Mouse (Mus musculus) midbrain, embryonic 14.5 days (tissue): ENCODE measurements at regions not wholly inside any gene's neighbourhood (a gene's known extent, or its start where the extent isn't known, plus 50 kb on each side); places are given as distances from the start of the nearest gene placed in this dataset.

Experiments
- ATAC-seq: fragments of 200-750 bp; cut with Nextera tagmentation; 2 replicates; pipeline ENCODE4 v1.8.0; 2017; ENCODE audit warnings: moderate number of reproducible peaks, moderate library complexity; ENCODE audit not compliant: low FRiP score, low TSS enrichment
- DNase-seq: peaks from one replicate; pipeline ENCODE4 v3.0.0-alpha.2; 2015
- H3K27ac ChIP-seq: fragments of 300-500 bp; sonication (generic); replicated peaks from 2 replicates; pipeline ENCODE4 v1.5.1; 2014; ENCODE audit warnings: mild to moderate bottlenecking, low read depth, low read length, moderate library complexity
- H3K27me3 ChIP-seq: fragments of 300-500 bp; sonication (generic); 2 replicates; pipeline ENCODE4 v1.6.1; 2014; ENCODE audit warnings: low read length, control low read depth, mixed read lengths; ENCODE audit not compliant: control insufficient read depth, insufficient read depth
- H3K36me3 ChIP-seq: fragments of 300-500 bp; sonication (generic); 2 replicates; pipeline ENCODE4 v1.6.1; 2014; ENCODE audit warnings: low read length, control low read depth; ENCODE audit not compliant: control insufficient read depth, insufficient read depth
- H3K4me1 ChIP-seq: fragments of 300-500 bp; sonication (generic); 2 replicates; pipeline ENCODE4 v1.6.1; 2014; ENCODE audit warnings: mild to moderate bottlenecking, antibody characterized with exemption, low read length, control low read depth; ENCODE audit not compliant: control insufficient read depth, insufficient read depth
- H3K4me2 ChIP-seq: fragments of 300-500 bp; sonication (generic); 2 replicates; pipeline ENCODE4 v1.6.1; 2014; ENCODE audit warnings: mild to moderate bottlenecking, low read length, moderate library complexity
- H3K4me3 ChIP-seq: fragments of 300-500 bp; sonication (generic); replicated peaks from 2 replicates; pipeline ENCODE4 v1.5.1; 2014; ENCODE audit warnings: low read depth, low read length
- H3K9ac ChIP-seq: fragments of 300-500 bp; sonication (generic); replicated peaks from 2 replicates; pipeline ENCODE4 v1.6.1; 2014; ENCODE audit warnings: mild to moderate bottlenecking, low read length, moderate library complexity
- H3K9me3 ChIP-seq: fragments of 300-500 bp; sonication (generic); 2 replicates; pipeline ENCODE4 v1.6.1; 2016; ENCODE audit warnings: low read length, control low read depth, mixed read lengths; ENCODE audit not compliant: control insufficient read depth
- WGBS: fragments of 180-500 bp; shearing (Covaris S2); extraction: QIAGEN DNeasy Blood & Tissue Kit; methylation state at CpG from one replicate; pipeline ENCODE4 v1.1.7; 2014; 5-methylcytosine and 5-hydroxymethylcytosine counted together

DNA sequence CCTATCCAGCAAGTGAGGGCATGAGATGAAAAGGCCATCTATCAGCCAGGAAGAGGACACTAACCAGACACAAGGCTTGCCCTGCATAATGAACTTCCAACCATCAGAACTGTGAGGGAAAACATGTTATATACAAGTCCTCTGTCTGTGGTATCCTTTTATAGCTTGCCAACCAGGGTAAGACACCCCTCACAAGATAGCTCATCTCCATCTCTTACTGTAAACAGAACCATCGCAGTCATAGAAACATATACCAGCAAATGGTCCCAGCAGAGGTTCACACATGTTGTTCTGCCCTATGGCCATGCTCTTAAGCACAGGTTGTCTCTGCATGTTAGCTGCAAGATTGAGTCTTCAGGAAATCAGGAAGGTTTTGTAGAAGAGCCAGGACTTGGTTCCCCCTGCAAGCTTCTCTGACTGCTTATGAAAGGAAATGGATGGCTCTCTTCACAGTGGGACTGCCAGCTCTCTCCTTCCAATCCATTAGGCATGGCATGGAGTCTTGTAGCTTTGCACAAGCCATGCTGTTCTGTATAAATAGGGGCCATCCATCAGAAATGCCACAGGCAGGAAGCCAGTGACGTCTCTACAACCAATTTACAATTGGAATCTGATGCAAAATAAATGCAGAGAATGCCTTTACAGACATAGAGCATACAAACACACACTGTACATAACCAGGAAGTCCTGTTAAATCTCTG, 1514.0 kb upstream of the Lrrc6 start:
- H3K36me3 ChIP-seq, result no peaks in the 10 kb centered on the region
- ATAC-seq (no peak), DNase-seq (no peak)
- no peaks in the 10 kb centered on the region for H3K9me3 ChIP-seq
- no peak overlapping the region for H3K9ac ChIP-seq
- no peak overlapping the region for H3K4me3 ChIP-seq
- H3K27ac ChIP-seq, result no peak overlapping the region
- no peaks in the 10 kb centered on the region for H3K27me3 ChIP-seq
- H3K4me2 ChIP-seq, result no peak overlapping the region
- no peaks in the 10 kb centered on the region for H3K4me1 ChIP-seq
- WGBS, result 75% methylated on average over 2 of the region's 2 CpGs

DNA sequence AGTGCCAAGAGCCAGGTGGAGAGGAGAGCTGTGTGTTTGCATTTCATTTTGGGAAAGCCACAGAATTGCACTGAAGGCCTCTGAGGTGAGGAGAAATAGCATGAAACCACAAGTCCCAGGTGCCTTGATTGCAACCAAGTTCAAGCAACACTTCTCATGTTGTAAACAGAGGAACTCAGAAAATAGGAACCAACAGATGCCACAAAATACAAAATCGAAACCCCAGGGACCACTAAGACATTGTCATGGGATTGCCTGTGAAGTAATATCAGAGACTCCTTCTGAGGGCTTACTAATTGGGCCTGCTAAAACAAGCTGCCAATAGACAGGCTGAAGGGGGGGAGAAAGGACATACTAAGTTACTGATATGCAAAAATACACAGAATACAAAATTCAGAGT, 1510.5 kb upstream of the Lrrc6 start:
- DNase-seq (no peak), ATAC-seq (no peak)
- H3K9ac ChIP-seq, result no peak overlapping the region
- WGBS, result 76% methylated on average over 1 of the region's 1 CpGs
- no peaks in the 10 kb centered on the region for H3K9me3 ChIP-seq
- no peaks in the 10 kb centered on the region for H3K36me3 ChIP-seq
- H3K27ac ChIP-seq, result no peak overlapping the region
- no peak overlapping the region for H3K4me2 ChIP-seq
- H3K4me3 ChIP-seq, result no peak overlapping the region
- no peaks in the 10 kb centered on the region for H3K4me1 ChIP-seq
- no peaks in the 10 kb centered on the region for H3K27me3 ChIP-seq

DNA sequence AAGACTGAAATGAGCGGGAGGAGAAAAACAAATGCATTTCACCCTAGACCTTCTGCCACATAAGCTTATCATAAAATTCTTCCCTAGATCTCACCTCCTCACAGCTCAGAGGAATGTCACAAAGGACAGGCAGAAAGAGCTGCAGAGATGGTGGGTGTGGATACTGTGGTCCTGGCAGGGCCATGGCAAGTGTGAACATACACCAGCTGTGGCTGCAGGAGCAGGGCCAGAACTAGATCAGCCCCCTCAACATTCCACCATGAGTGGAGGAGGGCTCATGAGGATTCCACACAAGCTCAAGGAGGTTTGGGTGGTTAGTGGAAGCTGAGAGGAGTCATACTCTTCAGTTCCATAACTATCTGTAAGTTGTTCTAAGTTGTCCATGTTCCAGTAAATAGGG, 1509.5 kb upstream of the Lrrc6 start:
- H3K9ac ChIP-seq, result no peak overlapping the region
- ATAC-seq (no peak), DNase-seq (no peak)
- no peaks in the 10 kb centered on the region for H3K36me3 ChIP-seq
- H3K9me3 ChIP-seq, result no peaks in the 10 kb centered on the region
- no peak overlapping the region for H3K4me2 ChIP-seq
- WGBS, result 93% methylated on average over 1 of the region's 1 CpGs
- H3K27me3 ChIP-seq, result no peaks in the 10 kb centered on the region
- no peak overlapping the region for H3K27ac ChIP-seq
- H3K4me1 ChIP-seq, result no peaks in the 10 kb centered on the region
- no peak overlapping the region for H3K4me3 ChIP-seq

DNA sequence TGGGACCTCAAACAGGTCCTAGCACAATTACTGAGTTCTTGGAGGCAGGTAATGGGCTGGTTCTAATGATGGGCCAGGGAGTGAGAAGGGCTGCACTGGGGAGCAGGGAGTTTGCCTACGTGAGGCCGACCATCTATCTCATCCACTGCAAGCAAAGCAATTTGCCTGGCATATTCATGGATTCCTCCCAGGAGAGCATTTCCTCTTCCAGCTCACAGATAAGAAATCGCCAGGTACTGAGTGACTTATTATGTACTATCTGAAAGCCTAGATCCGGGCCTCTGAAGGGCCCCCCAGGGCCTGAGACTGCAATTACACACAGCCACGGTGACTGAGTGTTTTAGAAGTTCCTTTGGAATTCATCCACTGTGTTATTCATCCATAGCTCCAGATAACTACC, 1504.1 kb upstream of the Lrrc6 start:
- no peak for ATAC-seq
- Histone ChIP-seq H3K36me3 (no peaks in the 10 kb centered on the region), H3K27me3 (no peaks in the 10 kb centered on the region), H3K27ac (no peak overlapping the region), H3K4me3 (no peak overlapping the region), H3K4me2 (no peak overlapping the region), H3K4me1 (no peaks in the 10 kb centered on the region), H3K9me3 (no peaks in the 10 kb centered on the region), H3K9ac (no peak overlapping the region)
- no peak for DNase-seq
- 63% methylated on average over 5 of the region's 5 CpGs for WGBS

DNA sequence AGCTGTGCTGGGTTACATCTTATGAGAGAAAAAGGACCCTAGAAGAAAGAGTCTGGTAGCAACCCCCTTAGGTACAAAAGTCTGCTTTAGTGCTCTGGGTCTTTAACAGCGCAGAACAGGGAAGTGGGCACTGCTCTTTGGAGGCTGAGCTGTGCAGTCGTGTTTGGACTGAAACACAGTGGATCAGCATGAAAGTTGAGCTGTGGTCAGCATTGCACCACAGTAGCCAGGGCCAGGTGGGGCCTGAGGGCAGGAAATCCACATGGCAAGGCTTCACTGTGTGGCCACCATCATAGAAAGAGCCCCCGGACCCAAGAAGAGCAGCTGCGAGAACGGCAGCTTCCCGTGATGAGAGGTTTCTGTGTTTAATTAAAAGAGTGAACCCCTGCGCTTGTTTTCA, 1495.8 kb upstream of the Lrrc6 start:
- WGBS, result 85% methylated on average over 7 of the region's 7 CpGs
- Histone ChIP-seq H3K4me2 (no peak overlapping the region), H3K36me3 (no peaks in the 10 kb centered on the region), H3K27me3 (no peaks in the 10 kb centered on the region), H3K4me1 (no peaks in the 10 kb centered on the region), H3K27ac (no peak overlapping the region), H3K9ac (no peak overlapping the region), H3K4me3 (no peak overlapping the region), H3K9me3 (no peaks in the 10 kb centered on the region)
- ATAC-seq (no peak), DNase-seq (no peak)

DNA sequence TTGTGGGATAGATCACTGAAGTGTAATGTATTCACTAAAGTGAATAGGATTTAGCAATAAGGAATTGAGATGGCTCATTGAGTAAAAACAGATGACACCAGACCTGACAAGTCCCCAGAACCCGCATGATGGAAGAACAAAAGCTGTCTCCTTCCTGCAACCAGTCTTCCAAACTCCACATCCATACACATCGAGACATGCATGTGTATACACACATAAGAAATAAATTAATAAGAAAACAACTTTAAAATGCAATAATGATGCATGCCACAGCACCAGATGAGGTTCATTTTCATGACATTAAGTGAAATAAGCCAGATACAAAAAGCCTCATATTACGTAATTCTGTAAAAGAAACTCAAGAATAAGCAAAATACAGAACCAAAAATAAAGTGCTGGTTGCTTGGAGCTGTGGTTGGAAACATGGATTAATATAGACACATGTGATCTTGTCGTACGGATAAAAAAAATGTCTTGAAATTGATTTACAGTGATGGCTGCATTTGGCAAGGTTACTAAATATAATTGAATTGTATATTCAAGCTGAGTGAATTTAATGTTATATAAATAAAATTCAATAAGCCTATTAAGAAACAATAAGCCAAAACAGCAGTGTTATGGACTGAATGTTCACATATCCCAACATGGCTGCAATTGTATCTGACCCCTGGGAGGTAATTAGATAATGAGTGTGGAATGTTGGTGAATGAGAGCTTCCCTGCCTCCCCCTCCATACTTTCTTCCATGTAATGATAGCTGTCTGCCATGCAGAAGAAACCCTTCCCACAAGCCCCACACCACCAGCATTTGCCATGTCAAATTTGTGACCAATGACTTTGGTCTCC, 1488.9 kb upstream of the Lrrc6 start:
- WGBS, result 80% methylated on average over 5 of the region's 5 CpGs
- Histone ChIP-seq H3K36me3 (no peaks in the 10 kb centered on the region), H3K9ac (no peak overlapping the region), H3K27ac (no peak overlapping the region), H3K4me3 (no peak overlapping the region), H3K4me1 (no peaks in the 10 kb centered on the region), H3K4me2 (no peak overlapping the region), H3K9me3 (no peaks in the 10 kb centered on the region), H3K27me3 (no peaks in the 10 kb centered on the region)
- no peak for DNase-seq
- ATAC-seq, result no peak

DNA sequence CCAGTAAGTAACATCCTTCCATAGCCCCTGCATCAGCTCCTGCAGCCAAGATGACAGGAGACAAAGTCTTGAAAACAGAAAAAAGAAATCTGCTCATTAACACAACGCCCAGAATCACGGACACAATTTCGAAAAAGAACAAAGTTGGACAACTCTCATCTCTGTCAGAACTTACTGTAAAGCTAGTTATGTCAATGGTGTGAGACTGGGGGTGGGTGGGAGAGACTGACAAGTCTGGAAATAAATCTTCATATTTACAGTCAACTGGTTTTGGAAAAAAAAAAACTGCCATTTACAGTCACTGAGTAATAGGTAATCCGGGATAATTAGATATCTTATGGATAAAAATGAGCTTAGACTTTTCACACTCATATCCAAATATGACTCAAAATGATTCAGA, 1487.2 kb upstream of the Lrrc6 start:
- H3K27ac ChIP-seq, result no peak overlapping the region
- ATAC-seq (no peak), DNase-seq (no peak)
- no peaks in the 10 kb centered on the region for H3K27me3 ChIP-seq
- no peaks in the 10 kb centered on the region for H3K9me3 ChIP-seq
- no peaks in the 10 kb centered on the region for H3K4me1 ChIP-seq
- no peak overlapping the region for H3K4me2 ChIP-seq
- 90% methylated on average over 4 of the region's 4 CpGs for WGBS
- no peak overlapping the region for H3K9ac ChIP-seq
- H3K4me3 ChIP-seq, result no peak overlapping the region
- H3K36me3 ChIP-seq, result no peaks in the 10 kb centered on the region

DNA sequence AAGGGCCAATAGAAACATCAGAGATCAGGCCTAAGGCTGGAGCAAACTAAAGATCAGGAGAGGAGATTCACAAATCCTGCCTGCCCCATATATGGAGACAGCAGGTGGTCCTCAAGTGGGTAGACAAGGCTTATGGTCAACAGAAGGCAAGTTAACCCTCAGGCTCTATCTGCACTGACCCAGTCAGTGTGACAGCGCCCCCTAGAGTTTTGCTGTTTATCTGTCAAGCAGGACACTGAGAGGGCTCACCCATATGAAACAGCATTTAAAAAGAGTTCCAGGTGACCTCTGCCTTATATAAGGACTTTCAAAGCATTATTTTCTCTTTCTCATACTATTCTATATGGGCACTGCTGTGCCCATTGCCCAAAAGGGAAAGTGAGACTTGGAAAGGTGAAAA, 1482.5 kb upstream of the Lrrc6 start:
- Histone ChIP-seq H3K4me2 (no peak overlapping the region), H3K27me3 (no peaks in the 10 kb centered on the region), H3K27ac (no peak overlapping the region), H3K4me3 (no peak overlapping the region), H3K36me3 (no peaks in the 10 kb centered on the region), H3K4me1 (no peaks in the 10 kb centered on the region), H3K9me3 (no peaks in the 10 kb centered on the region), H3K9ac (no peak overlapping the region)
- ATAC-seq, result no peak
- DNase-seq, result no peak
- 28% methylated on average over 1 of the region's 1 CpGs for WGBS

DNA sequence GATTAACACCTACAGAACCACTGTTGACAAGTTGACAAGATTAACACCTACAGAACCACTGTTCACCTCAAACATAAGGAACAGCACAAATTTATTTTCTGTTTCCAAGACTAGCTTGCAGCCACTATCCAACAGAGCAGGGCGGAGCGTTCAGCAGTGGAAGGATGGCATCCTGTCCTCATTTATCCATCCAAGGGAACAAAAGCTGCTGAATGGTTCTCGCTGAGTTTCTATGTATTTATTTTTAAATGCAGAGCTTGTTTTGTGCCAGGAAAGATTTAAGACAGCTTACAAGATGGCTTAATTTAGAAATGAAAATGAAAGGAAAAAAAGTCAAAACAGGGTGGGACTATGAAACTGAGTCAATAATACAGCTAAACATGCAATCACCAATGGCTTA, 1481.2 kb upstream of the Lrrc6 start:
- ATAC-seq (no peak), DNase-seq (no peak)
- H3K4me3 ChIP-seq, result no peak overlapping the region
- H3K27ac ChIP-seq, result no peak overlapping the region
- 90% methylated on average over 3 of the region's 3 CpGs for WGBS
- no peaks in the 10 kb centered on the region for H3K27me3 ChIP-seq
- H3K36me3 ChIP-seq, result no peaks in the 10 kb centered on the region
- no peaks in the 10 kb centered on the region for H3K9me3 ChIP-seq
- no peaks in the 10 kb centered on the region for H3K4me1 ChIP-seq
- H3K4me2 ChIP-seq, result no peak overlapping the region
- no peak overlapping the region for H3K9ac ChIP-seq
